Mouse (Mus musculus): ENCODE measurements at regions not wholly inside any gene's neighbourhood (a gene's known extent, or its start where the extent isn't known, plus 50 kb on each side); places are given as distances from the start of the nearest gene placed in this dataset.

- no peak for DNase-seq
These were observed 58.0 kb upstream of the Vps8 start for GRCm38 (mm10) chr16:21364885-21365284.

- DNase-seq = no peak
These were observed 55.5 kb upstream of the Vps8 start for GRCm38 (mm10) chr16:21367449-21367848.

GRCm38 (mm10) chr16:21368821-21369220, 54.1 kb upstream of the Vps8 start:
- no peak for DNase-seq

- DNase-seq = no peak
These were observed 53.1 kb upstream of the Vps8 start for GRCm38 (mm10) chr16:21369569-21370512.
